Mouse (Mus musculus) stomach, postnatal 0 days (tissue): ENCODE measurements at regions not wholly inside any gene's neighbourhood (a gene's known extent, or its start where the extent isn't known, plus 50 kb on each side); places are given as distances from the start of the nearest gene placed in this dataset.

Experiments used
- CTCF ChIP-seq: IDR thresholded peaks from 2 replicates; pipeline ENCODE4 v1.5.1; 2016; ENCODE audit warnings: antibody characterized with exemption, low read depth, mild to moderate bottlenecking, moderate library complexity
- EP300 ChIP-seq: optimal IDR thresholded peaks from 2 replicates; pipeline ENCODE3; 2016; ENCODE audit warnings: antibody characterized with exemption

GRCm38 (mm10) chr1:67820092-67820491, 697.3 kb downstream of the Cps1 start:
- no peak for TF ChIP-seq CTCF
- TF ChIP-seq EP300 = no peak
